In the genomic region with DNA sequence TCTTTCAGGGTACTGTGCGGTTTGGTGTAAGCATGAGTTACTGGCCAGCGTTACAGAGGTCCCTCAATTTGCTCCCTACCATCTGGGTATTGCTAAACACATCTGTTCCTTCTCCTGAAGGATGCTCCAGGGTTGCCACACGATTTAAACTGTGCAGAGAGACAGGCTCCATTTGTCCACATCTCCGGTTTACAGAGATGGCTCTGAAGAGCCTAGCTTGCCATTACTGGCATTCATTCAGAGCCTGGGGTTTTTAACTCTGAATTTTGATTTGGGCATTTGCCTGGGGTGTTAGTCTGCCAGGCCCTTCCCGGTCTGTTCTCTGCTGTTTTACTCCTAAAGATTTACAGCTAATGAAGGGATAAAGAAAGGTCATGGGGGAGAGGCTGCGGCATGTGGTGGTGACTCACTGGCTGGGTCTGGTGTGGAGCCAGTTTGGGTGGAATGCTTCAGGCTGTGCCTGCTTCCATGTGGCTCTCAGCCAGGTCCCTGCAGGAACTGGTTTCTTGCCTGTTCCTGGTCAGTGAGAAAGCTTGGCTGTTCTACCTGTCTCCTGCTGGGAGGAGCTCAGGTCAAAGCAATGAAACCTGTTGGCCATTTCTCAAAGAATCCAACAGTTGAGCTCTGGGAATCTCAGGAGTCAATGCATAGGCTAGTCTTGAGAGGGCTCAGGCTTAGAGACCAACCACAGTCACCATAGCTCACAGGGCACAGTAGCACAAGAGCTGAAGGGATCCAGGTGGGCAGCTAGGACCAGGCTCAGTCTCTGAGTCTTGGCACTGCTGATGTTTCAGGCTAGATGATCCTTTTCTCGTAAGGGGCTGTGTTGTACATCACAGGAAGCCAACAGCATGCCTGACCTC, we compare ENCODE assay signal across 8 mouse cellular contexts.
DNase-seq lines count a peak whose midpoint lies in the region; ATAC-seq and TF ChIP-seq lines count a peak whose summit lies in the region.

No protein-coding gene starts in this region.

- DNase-seq in forebrain, embryonic 10.5 days (ENCODE audit: extremely low spot score, low spot score): no peak
- no peak for DNase-seq in forebrain, embryonic 11.5 days (ENCODE audit: low spot score)
- peak; percentile 97 for DNase-seq in cerebellum, adult 11 months
- peak; percentile 83 for DNase-seq in gastrocnemius, postnatal 14 days
- peak; percentile 72 for DNase-seq in hindbrain, postnatal 0 days (ENCODE audit: low spot score)
- peak; percentile 34 for DNase-seq in right cerebral cortex, postnatal 14 days

- intact Hi-C loops in gastrocnemius, postnatal 14 days (cut with DNase I; ENCODE audit: low total_unique reads): no loop called here

- peaks cover 20% of the 10 kb centered on the region for H3K4me1 ChIP-seq in forebrain, embryonic 10.5 days
- 0 out of 2 replicates have a peak, but pooled peaks cover 3% of the 10 kb centered on the region for H3K4me1 ChIP-seq in forebrain, embryonic 11.5 days (replicated peaks; ENCODE audit: control insufficient read depth, insufficient read depth, low read length)
- 0 out of 2 replicates have a peak, but pooled peaks cover 6% of the 10 kb centered on the region for H3K4me1 ChIP-seq in hindbrain, postnatal 0 days (ENCODE audit: insufficient read depth, low read length)
- H3K4me1 ChIP-seq in limb, embryonic 15.5 days: peaks cover 16% of the 10 kb centered on the region

- TF ChIP-seq CTCF in hindbrain, postnatal 0 days (IDR thresholded peaks at IDR 0.05; ENCODE audit: low read depth): no peak

- ATAC-seq in forebrain, embryonic 11.5 days (replicated peaks; ENCODE audit: low FRiP score): no peak
- peak; percentile 75 for ATAC-seq in hindbrain, postnatal 0 days
- peak; percentile 40; the same call in 1 of the 2 replicates for ATAC-seq in limb, embryonic 15.5 days (ENCODE audit: insufficient number of reproducible peaks, low FRiP score, low TSS enrichment, low read depth)
- no peak for ATAC-seq in monocyte, adult 5-6 weeks (replicated peaks; ENCODE audit: insufficient number of reproducible peaks, low FRiP score, low TSS enrichment, poor library complexity, severe bottlenecking)

- no peaks in the 10 kb centered on the region for H3K36me3 ChIP-seq in forebrain, embryonic 10.5 days (replicated peaks)
- no peaks in the 10 kb centered on the region for H3K36me3 ChIP-seq in forebrain, embryonic 11.5 days (ENCODE audit: control insufficient read depth, insufficient read depth, low read length)
- no peaks in the 10 kb centered on the region for H3K36me3 ChIP-seq in hindbrain, postnatal 0 days (ENCODE audit: insufficient read depth, low read length)
- H3K36me3 ChIP-seq in limb, embryonic 15.5 days: no peaks in the 10 kb centered on the region

- H3K9me3 ChIP-seq in forebrain, embryonic 10.5 days: no peaks in the 10 kb centered on the region
- no peaks in the 10 kb centered on the region for H3K9me3 ChIP-seq in forebrain, embryonic 11.5 days (ENCODE audit: control insufficient read depth, low read length)
- no peaks in the 10 kb centered on the region for H3K9me3 ChIP-seq in hindbrain, postnatal 0 days (ENCODE audit: low read length)
- no peaks in the 10 kb centered on the region for H3K9me3 ChIP-seq in limb, embryonic 15.5 days

- no peak overlapping the region for H3K4me3 ChIP-seq in forebrain, embryonic 10.5 days
- H3K4me3 ChIP-seq in forebrain, embryonic 11.5 days (ENCODE audit: low read depth, low read length): no peak overlapping the region
- no peak overlapping the region for H3K4me3 ChIP-seq in hindbrain, postnatal 0 days (ENCODE audit: low read length)
- H3K4me3 ChIP-seq in limb, embryonic 15.5 days: no peak overlapping the region

- no peaks in the 10 kb centered on the region for H3K27me3 ChIP-seq in forebrain, embryonic 10.5 days (ENCODE audit: poor library complexity, severe bottlenecking)
- no peaks in the 10 kb centered on the region for H3K27me3 ChIP-seq in forebrain, embryonic 11.5 days (ENCODE audit: control insufficient read depth, insufficient read depth, low read length)
- H3K27me3 ChIP-seq in hindbrain, postnatal 0 days (ENCODE audit: insufficient read depth, low read length): no peaks in the 10 kb centered on the region
- no peaks in the 10 kb centered on the region for H3K27me3 ChIP-seq in limb, embryonic 15.5 days

- no peak overlapping the region for H3K9ac ChIP-seq in forebrain, embryonic 11.5 days (ENCODE audit: low read length)
- no peak overlapping the region for H3K9ac ChIP-seq in hindbrain, postnatal 0 days (replicated peaks; ENCODE audit: low read length)
- H3K9ac ChIP-seq in limb, embryonic 15.5 days: no peak overlapping the region

- H3K4me2 ChIP-seq in forebrain, embryonic 11.5 days (ENCODE audit: low read depth, low read length, severe bottlenecking): no peak overlapping the region
- H3K4me2 ChIP-seq in hindbrain, postnatal 0 days (ENCODE audit: low read depth, low read length): no peak overlapping the region
- no peak overlapping the region for H3K4me2 ChIP-seq in limb, embryonic 15.5 days

- 79% methylated on average over 7 of the region's 7 CpGs for WGBS in forebrain, embryonic 10.5 days
- WGBS in forebrain, embryonic 11.5 days: 71% methylated on average over 7 of the region's 7 CpGs
- WGBS in hindbrain, postnatal 0 days: 33% methylated on average over 7 of the region's 7 CpGs
- 35% methylated on average over 7 of the region's 7 CpGs for WGBS in limb, embryonic 15.5 days

- peak overlapping the region; percentile 58 for H3K27ac ChIP-seq in forebrain, embryonic 10.5 days
- H3K27ac ChIP-seq in forebrain, embryonic 11.5 days (ENCODE audit: low read depth, low read length): no peak overlapping the region
- H3K27ac ChIP-seq in hindbrain, postnatal 0 days: peak overlapping the region; percentile 51; the same call in 1 of the 2 replicates
- peak overlapping the region; percentile 68 for H3K27ac ChIP-seq in limb, embryonic 15.5 days

Comparison
In these comparisons a context has a peak if more than half of its experiments do, and no peak if none do; other contexts are left out.
1. DNase-seq: peak in cerebellum, adult 11 months (single experiment), gastrocnemius, postnatal 14 days (single experiment), hindbrain, postnatal 0 days (single experiment) and right cerebral cortex, postnatal 14 days (single experiment); none in forebrain, embryonic 10.5 days (single experiment) and forebrain, embryonic 11.5 days (single experiment).
2. ATAC-seq: peak in hindbrain, postnatal 0 days (single experiment) and limb, embryonic 15.5 days (single experiment); none in forebrain, embryonic 11.5 days (single experiment) and monocyte, adult 5-6 weeks (single experiment).